Mouse (Mus musculus) heart, postnatal 0 days (tissue): ENCODE results near the gene Tspan15.

ENCODE experiments used
- CTCF ChIP-seq: IDR thresholded peaks from 2 replicates; pipeline ENCODE4 v1.5.1; 2016; ENCODE audit warnings: antibody characterized with exemption, control low read depth, low read depth
- EP300 ChIP-seq: IDR thresholded peaks from 2 replicates; pipeline ENCODE4 v1.6.1; 2016; ENCODE audit warnings: antibody characterized with exemption, low read depth

DNA sequence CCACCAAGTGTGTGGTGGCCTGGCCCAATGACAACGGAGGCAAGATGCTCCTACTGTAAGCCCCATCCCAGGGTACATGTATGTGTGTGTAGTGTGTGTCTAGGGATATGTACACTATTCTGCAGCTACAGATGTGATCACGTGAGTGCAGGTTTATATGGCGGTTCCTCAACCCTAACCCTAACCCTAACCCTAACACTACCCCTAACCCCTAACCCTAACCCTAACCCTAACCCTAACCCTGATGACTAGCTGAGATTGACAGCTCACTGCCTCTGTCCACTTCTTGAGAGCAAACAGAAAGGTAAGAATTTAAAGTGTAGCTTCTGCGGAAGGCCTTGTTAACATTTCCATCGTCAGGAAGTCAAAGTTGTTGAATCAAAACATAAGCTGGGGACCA is 27.2 kb upstream of the Tspan15 start:
- TF ChIP-seq CTCF (no peak), EP300 (no peak)
